8 mouse cellular contexts compared by ENCODE assay signal in the genomic region with DNA sequence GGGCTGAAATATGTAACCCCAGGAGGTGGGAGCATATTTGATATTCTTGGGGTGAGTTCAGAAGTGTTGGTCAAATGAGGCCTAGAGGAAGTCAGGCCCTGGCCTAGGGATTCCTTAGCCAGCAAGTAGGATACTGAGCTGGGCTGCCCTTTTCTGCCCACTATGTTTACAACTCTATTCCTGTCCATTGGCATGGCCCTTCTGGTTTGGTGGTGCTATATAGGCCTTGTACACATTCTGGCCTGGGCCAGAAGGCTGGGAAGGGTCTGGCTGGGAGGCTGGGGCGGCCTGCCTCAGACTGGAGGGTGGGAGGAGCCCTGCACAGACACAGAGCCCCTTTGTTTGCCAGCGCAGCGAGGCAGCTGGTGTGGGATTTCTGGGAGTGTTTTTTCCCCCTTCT. TPM values are rescaled to one million over a fixed set of nuclear protein-coding genes. Genes with fewer than 3 reads are reported as not detected.
DNase-seq lines count a peak whose midpoint lies in the region; ATAC-seq and TF ChIP-seq lines count a peak whose summit lies in the region.
"Had no signal": no experiment of that assay in that cellular context is flagged by ENCODE, and none has a peak within 500 bp of the region (broad histone marks: within the 10 kb centered on the region; RNA-seq: fewer than 3 reads in every experiment).

No protein-coding gene starts in this region.

- no peak for TF ChIP-seq CTCF in lung, embryonic 14.5 days (IDR thresholded peaks at IDR 0.05; ENCODE audit: low read depth)
- TF ChIP-seq CTCF in lung, adult 2 months (IDR thresholded peaks at IDR 0.05; ENCODE audit: insufficient read depth, low read length): no peak

- H3K4me2 ChIP-seq in lung, embryonic 14.5 days: no peak overlapping the region
- peak overlapping the region; percentile 34; the same call in 1 of the 2 replicates for H3K4me2 ChIP-seq in limb, embryonic 12.5 days

- H3K9ac ChIP-seq in lung, embryonic 14.5 days: no peak overlapping the region
- H3K9ac ChIP-seq in limb, embryonic 12.5 days (replicated peaks): no peak overlapping the region

- peaks cover 3% of the 10 kb centered on the region; the same call in 1 of the 2 replicates for H3K4me1 ChIP-seq in lung, embryonic 14.5 days (ENCODE audit: insufficient read depth)
- H3K4me1 ChIP-seq in lung, adult 2 months (ENCODE audit: control insufficient read depth, insufficient read depth, low read length): no peaks in the 10 kb centered on the region
- H3K4me1 ChIP-seq in forebrain, embryonic 10.5 days: peaks cover 65% of the 10 kb centered on the region
- peaks cover 92% of the 10 kb centered on the region for H3K4me1 ChIP-seq in limb, embryonic 12.5 days (replicated peaks)

- no peak for TF ChIP-seq POLR2A in lung, adult 2 months (IDR thresholded peaks at IDR 0.05; ENCODE audit: borderline replicate concordance, extremely low read depth, low read depth, low read length)

- DNase-seq in lung, embryonic 14.5 days: peak; percentile 56
- no peak for DNase-seq in lung, adult 2 months
- peak; percentile 61 for DNase-seq in forebrain, embryonic 10.5 days (ENCODE audit: extremely low spot score, low spot score)
- DNase-seq in retina, postnatal 1 day: peak; percentile 90
- DNase-seq in adrenal gland, postnatal 25 days: no peak
- no peak for DNase-seq in lung, postnatal 10 days

- H3K9me3 ChIP-seq in lung, embryonic 14.5 days (ENCODE audit: low read depth, low read length): no peaks in the 10 kb centered on the region
- no peaks in the 10 kb centered on the region for H3K9me3 ChIP-seq in forebrain, embryonic 10.5 days
- H3K9me3 ChIP-seq in limb, embryonic 12.5 days: no peaks in the 10 kb centered on the region

- no peaks in the 10 kb centered on the region for H3K36me3 ChIP-seq in lung, embryonic 14.5 days (ENCODE audit: insufficient read depth)
- H3K36me3 ChIP-seq in forebrain, embryonic 10.5 days (replicated peaks): no peaks in the 10 kb centered on the region
- H3K36me3 ChIP-seq in limb, embryonic 12.5 days: no peaks in the 10 kb centered on the region

- H3K4me3 ChIP-seq in lung, embryonic 14.5 days (ENCODE audit: low read depth, low read length): no peak overlapping the region
- H3K4me3 ChIP-seq in lung, adult 2 months (replicated peaks; ENCODE audit: extremely low read depth, low read depth, low read length): no peak overlapping the region
- H3K4me3 ChIP-seq in forebrain, embryonic 10.5 days: no peak overlapping the region
- H3K4me3 ChIP-seq in limb, embryonic 12.5 days (replicated peaks): no peak overlapping the region

- H3K27me3 ChIP-seq in lung, embryonic 14.5 days (ENCODE audit: insufficient read depth, low read length): no peaks in the 10 kb centered on the region
- H3K27me3 ChIP-seq in forebrain, embryonic 10.5 days (ENCODE audit: poor library complexity, severe bottlenecking): no peaks in the 10 kb centered on the region
- H3K27me3 ChIP-seq in limb, embryonic 12.5 days: no peaks in the 10 kb centered on the region

- H3K27ac ChIP-seq in lung, embryonic 14.5 days (ENCODE audit: low read depth): peak overlapping the region; percentile 62
- peak overlapping the region; percentile 89 for H3K27ac ChIP-seq in forebrain, embryonic 10.5 days
- H3K27ac ChIP-seq in limb, embryonic 12.5 days: peak overlapping the region; percentile 97

- 35% methylated on average over 3 of the region's 3 CpGs for WGBS in lung, embryonic 14.5 days
- WGBS in lung, adult 2 months: 71% methylated on average over 3 of the region's 3 CpGs
- WGBS in forebrain, embryonic 10.5 days: 16% methylated on average over 3 of the region's 3 CpGs
- 10% methylated on average over 3 of the region's 3 CpGs for WGBS in limb, embryonic 12.5 days

- ATAC-seq in lung, embryonic 14.5 days (ENCODE audit: insufficient read depth): peak; percentile 55; the same call in 1 of the 2 replicates
- peak; percentile 71 for ATAC-seq in limb, embryonic 12.5 days (ENCODE audit: insufficient number of reproducible peaks, insufficient read depth, low FRiP score, low TSS enrichment, low read depth)

RNA-seq across cellular contexts. Expression of gene Smox, which starts 15.1 kb away (rescaled TPM):
- 23.9 and 28.7 TPM in 2 replicates for polyA plus RNA-seq in lung, embryonic 14.5 days (2014; fragmentation: Nextera tagmentation; extraction: Ambion mirVana)
- polyA plus RNA-seq in lung, adult 2 months (2012; rRNA removed): 28.4 and 29.6 TPM in 2 replicates
- polyA plus RNA-seq in forebrain, embryonic 10.5 days (2016; fragmentation: Nextera tagmentation; extraction: Ambion mirVana): 31.7 TPM in 2 replicates
- 85.5 and 96.5 TPM in 2 replicates for polyA plus RNA-seq in limb, embryonic 12.5 days (2016; fragmentation: Nextera tagmentation; extraction: Ambion mirVana)
- 24.9 and 25.2 TPM in 2 replicates for total RNA-seq in adrenal gland, postnatal 25 days (2021)

RNA-seq across cellular contexts. Expression of gene Adra1d, which starts 55.7 kb away (rescaled TPM):
- 2.0 and 2.7 TPM in 2 replicates for polyA plus RNA-seq in lung, embryonic 14.5 days (2014; fragmentation: Nextera tagmentation; extraction: Ambion mirVana)
- polyA plus RNA-seq in lung, adult 2 months (2012; rRNA removed): 5.9 and 7.6 TPM in 2 replicates
- polyA plus RNA-seq in forebrain, embryonic 10.5 days (2016; fragmentation: Nextera tagmentation; extraction: Ambion mirVana): 0.19 TPM in 1 of 2 replicates, not detected in the other
- polyA plus RNA-seq in limb, embryonic 12.5 days (2016; fragmentation: Nextera tagmentation; extraction: Ambion mirVana): 0.18 TPM in 1 of 2 replicates, not detected in the other
- total RNA-seq in adrenal gland, postnatal 25 days (2021): 19.2 and 36.8 TPM in 2 replicates
- total RNA-seq: monocyte, adult 5-6 weeks had no signal

Comparison
In these comparisons a context has a peak if more than half of its experiments do, and no peak if none do; other contexts are left out.
1. DNase-seq: peak in lung, embryonic 14.5 days (single experiment), forebrain, embryonic 10.5 days (single experiment) and retina, postnatal 1 day (single experiment); none in lung, adult 2 months (single experiment), adrenal gland, postnatal 25 days (single experiment) and lung, postnatal 10 days (single experiment).
2. Peak in every context shown above with its lines, with median percentiles within 50 percentile points of each other: H3K27ac ChIP-seq.